Mouse (Mus musculus) large intestine, adult 2 months (tissue): ENCODE results near the gene Timp3. TPM values are rescaled to one million over a fixed set of nuclear protein-coding genes. Genes with fewer than 3 reads are reported as not detected.

Experiments used
- DNase-seq: peaks from one replicate; pipeline ENCODE4 v3.0.0-alpha.2; 2012; ENCODE audit warnings: low read depth, low spot score
- WGBS: fragments of 180-500 bp; shearing (Covaris S2); methylation state at CpG from one replicate; pipeline ENCODE4 v1.1.7; 2018; 5-methylcytosine and 5-hydroxymethylcytosine counted together
- polyA plus RNA-seq: library from polyadenylated mRNA; depleted of rRNA; stranded (reverse); fragments of >200 nt; gene quantifications from 2 replicates; pipeline ENCODE4 v1.2.3, GENCODE M21; 2012

Gene Timp3
- polyA plus RNA-seq, 1 experiment, result 12.5 TPM

DNA sequence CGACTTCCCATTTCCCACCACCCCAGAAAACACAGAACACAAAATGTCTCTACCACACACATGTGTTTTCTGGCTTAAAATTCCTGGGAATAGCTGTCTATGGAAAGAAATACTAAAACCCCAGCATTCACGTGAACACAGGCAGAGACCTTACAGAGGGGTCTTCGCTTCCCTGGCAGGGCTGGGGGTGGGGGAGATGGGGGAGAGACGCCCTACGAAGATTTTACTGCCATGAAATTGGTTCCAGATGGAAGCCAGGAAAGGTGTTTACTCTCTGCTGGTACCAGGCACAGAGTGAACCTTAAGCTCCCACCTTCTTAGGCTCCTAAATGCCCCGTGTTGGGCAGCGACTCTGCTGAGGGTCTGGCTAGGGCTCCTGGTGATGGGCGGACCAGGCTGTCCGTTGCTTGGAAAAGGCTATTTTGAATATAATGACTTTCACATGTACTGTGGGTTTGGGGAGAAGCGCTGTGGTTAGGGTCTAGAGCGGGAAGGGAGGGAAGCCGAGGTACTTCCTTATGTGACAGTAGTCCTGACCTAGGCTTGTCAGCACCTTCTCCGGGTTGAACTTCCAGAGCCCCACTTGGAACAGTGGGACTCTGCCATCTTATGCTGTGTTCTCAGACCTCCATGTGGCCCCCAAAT lies 4.6 kb upstream of the Timp3 start:
- 67% methylated on average over 13 of the region's 13 CpGs for WGBS
- DNase-seq, result no peak

DNA sequence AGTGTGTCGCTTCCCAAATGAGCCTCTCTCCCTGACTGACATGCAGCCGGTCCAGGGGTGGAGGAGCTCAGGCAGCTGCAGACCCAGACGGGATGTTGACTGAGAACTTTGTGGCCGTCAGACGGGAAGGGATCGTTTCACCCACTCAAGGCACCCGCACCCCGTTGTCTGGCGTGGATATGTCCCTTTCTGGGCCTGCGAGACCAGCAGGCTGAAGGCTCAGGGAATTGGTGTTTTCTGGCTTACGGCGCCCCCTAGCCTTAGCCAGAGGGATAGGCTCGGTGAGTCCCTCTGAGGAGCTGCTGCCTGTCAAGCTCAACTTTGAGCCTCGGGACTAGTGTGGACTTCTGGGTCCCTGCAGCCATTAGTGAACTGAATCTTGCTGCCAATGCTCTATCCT lies 4.1 kb upstream of the Timp3 start:
- 13% methylated on average over 14 of the region's 14 CpGs for WGBS
- no peak for DNase-seq

DNA sequence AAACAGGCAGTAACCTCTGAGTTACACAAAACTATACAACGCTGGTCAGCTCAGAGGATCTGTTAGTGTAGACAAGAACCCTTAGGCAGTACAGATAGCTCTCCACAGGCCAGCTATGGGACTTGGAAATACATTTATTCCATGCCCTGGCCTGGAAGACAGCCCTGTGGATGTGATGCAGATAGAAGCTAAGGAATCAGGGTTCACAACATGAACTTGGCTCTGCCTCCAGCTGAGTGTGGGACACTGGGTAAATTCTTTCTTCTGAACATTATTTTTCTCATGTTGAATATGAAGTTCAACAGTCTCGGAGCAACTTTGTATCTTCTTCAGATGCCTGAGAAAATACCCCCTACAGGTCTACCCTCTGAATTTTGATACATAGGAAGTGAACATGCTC lies 2.9 kb upstream of the Timp3 start:
- 90% methylated on average over 2 of the region's 2 CpGs for WGBS
- DNase-seq, result no peak

DNA sequence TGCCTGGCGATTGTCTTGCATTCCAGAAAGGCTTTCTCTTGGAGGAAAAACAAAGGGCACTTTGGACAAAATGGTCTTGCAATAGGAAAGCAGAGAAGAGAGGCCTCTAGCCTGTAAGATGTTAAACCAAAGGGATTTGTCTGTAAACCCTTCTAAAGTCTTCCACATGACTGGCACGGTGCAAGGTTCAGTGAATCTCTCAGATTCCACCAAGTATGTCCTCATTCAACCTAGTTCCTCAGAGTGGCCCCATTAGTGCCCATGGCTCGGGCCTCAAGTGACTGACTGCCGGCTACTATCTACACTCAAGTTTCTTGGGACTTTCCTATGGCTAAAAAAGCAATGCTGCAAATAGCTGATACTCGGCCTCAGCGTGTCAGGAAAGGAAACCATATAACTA lies 1.8 kb upstream of the Timp3 start:
- WGBS, result 83% methylated on average over 6 of the region's 6 CpGs
- no peak for DNase-seq

DNA sequence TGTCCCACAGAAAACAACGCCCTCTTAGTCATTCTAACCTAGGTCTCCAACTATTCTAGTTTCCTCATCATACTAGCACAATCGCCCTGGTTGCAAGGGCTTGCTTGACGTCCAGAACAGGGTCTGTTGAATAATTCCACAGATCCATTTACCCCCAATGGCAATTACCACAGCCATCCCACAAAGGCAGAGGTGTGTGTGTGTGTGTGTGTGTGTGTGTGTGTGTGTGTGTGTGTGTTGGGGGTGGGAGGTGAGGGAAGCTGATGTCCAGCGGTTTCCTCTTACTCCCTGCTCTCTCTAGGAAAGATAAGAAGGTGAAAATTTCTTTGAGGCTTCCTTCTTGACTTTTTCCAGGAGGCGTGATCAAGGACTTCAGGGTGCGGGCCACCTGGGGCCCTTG lies 377 bp upstream of the Timp3 start:
- 42% methylated on average over 6 of the region's 6 CpGs for WGBS
- DNase-seq, result no peak

DNA sequence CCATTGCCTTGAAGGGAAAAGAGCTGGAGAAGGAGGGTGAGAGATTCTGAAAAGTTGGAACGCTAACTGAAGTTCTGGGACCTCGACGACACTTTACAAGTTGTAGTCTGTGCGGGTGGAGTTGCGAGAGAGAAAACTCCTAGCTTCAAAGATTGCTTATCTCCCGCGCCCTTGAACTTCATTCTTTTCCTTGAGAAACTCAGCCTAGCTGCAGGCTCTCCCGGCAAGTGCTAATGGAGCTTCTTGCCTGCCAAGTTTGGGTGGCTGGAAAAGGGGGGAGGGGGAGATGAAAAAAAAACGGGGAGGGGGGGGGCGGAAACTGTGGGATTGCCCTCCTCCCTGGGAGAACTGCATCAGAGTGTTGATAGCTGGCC lies 932 bp downstream of the Timp3 start:
- WGBS, result 2% methylated on average over 10 of the region's 10 CpGs
- DNase-seq, result no peak

DNA sequence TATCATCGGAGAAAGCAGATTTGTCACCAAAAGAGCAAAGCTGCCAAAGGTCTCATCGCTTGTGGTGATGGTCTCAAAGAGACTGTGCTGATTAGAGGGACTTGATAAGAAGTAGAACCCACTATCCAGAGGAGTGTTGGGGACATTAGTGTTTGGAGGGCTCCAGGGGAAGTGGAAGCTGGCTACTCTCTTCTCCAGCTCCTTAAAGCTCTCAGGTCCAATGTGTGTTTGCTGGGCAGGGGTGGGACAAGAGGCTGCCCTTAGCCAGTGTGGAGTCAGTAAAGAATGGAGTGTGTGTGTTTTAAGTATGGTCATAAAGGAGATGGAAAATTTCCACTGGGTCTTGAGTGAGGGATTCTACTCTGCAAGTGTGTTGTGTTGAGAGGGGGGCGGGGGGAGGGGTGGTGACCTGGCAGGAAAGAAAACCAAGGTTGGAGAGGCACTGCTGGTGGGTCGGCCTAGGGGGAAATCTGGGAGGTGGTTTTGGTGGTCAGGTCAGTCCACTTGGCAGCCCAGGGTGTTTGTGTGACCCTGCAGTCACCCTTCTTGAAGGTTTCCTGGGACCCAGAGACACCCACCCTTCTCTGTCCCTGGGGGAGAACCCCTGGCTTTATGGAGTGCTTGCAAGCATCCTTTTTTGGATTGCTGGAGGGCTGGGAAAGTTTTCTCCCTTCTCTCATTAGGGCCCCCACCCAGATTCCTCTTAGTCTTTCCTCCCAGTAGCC lies 1.6 kb downstream of the Timp3 start:
- no peak for DNase-seq
- WGBS, result 45% methylated on average over 4 of the region's 4 CpGs

DNA sequence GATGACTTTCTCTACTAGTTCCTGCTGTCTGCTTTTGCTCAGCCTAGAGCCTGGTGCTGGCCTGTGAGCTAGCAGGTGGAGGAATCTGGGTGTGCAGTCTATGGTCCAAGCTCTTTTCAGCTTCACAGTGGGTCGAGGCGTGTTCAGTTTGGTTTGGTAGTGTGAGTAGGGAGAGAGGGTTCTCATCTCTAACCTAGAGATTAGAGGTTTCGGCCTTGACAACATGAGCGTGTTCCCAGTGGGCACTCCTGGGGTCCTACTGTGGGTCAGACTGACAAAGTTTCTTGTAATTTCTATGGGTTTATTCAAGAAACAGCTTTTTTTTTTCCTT lies 2.1 kb downstream of the Timp3 start:
- DNase-seq, result no peak
- WGBS, result 39% methylated on average over 4 of the region's 4 CpGs

DNA sequence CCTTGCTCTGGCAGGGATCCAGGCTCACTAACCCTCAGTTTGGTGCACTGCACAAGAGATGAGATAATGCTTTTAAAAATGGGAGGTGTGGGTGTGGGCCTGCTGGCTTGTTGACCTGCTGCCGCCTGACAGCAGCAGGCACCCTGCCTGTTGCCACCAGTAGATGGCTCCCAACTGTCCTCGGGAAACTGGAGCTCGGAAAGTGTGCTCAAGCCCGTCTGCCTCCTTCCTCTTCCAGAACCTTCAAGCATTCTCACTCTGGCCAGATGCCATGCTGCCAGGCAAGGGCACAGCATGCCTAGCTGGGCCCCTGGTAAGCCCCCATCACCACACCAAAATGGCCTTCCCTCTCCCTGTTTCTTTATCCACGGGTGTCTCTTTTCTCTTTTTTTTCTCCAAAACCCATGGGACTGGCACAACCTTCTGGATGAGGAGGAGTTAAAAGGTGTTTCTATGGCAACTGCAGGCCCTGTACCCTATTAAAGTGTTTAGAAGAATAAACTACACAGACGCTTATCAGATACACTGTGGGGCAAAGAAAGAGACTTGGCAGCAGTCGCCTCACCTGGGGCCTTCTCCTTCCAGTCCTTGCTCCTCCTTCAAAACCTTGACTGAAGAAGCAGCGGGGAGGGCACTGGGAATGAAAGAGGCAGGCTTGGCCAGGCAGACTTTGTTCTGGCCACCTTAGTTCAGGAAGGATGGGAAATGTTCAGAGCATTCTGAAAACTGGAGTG lies 2.8 kb downstream of the Timp3 start:
- no peak for DNase-seq
- 10% methylated on average over 8 of the region's 8 CpGs for WGBS

DNA sequence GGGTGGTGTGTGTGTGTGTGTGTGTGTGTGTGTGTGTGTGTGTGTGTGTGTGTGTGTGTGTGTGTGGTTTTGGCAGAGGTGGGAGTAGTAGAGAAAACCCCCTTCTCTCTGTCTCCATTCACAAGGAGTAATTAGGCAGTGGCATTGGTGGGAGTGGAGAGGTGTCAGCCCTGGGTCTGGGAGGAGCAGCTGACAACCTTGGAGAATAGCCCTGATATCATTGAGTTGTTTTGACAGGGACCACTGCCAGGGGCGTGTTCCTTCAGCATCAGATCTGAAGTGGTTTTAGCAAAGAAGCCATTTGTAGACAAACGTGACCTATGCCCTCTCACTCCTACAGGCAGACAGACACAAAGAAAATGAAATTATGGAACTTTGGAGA lies 3.3 kb downstream of the Timp3 start:
- DNase-seq, result no peak

DNA sequence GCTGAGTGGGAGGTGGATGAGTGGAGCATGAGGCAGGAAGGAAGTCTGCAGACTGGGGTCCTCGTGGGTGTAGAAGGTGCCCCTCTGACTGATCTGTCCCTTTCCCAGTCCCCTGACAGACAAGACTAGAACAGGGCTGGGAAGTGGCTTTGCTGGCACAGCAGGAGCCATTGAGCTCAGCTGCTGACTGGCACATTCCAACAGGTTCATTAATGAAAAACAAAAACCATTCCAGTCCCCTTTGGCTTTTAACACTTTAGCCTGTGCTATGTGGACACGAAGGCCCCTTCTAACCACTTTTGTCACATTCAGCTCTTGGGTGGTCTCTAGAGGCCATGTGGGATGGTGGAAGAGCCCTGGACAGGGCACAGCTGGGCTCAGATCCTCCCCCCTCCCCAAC lies 4.4 kb downstream of the Timp3 start:
- no peak for DNase-seq
- WGBS, result 58% methylated on average over 2 of the region's 2 CpGs

More for the DNA sequence above, 3.3 kb downstream of the Timp3 start:
- WGBS, result 25% methylated on average over 2 of the region's 2 CpGs

DNA sequence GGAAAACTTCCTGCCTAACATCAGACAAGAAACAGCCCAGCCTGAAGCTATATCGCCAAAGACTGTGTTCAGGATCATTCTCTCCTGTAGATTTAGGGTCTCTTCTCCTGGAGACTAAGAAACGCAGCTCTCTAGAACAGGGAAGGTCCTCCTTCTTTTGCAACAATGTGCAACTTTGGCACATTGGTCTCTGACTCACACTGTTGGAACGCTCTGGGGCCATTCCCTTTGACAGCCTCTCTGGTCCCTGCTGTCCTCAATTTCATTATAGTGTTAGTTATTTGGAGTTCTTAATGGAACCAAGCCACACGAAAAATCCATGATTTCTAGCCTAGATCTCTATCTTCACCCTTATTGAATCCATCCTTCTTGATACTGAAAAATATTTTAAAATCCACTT lies 7.1 kb downstream of the Timp3 start:
- no peak for DNase-seq
- 79% methylated on average over 4 of the region's 4 CpGs for WGBS

DNA sequence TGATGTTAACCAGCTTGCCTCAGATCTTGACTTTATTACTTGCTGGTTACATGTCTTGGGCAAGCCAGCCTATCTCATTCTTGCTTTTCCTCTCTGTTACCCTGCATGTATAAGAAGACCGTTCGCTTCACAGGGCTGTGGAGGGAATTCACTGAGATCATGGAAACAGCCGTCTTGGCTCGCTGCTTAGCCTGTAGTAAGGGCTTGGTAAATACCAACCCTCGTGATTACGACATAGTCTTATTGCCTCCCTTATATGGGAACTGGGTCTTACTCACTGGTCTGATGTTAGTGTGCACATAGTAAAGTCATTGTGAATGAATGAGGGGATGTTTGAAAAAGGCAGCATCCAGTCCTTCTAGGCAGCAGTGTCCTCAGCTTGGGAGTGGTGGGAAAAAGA lies 10.4 kb downstream of the Timp3 start:
- 4% methylated on average over 6 of the region's 6 CpGs for WGBS
- DNase-seq, result no peak

DNA sequence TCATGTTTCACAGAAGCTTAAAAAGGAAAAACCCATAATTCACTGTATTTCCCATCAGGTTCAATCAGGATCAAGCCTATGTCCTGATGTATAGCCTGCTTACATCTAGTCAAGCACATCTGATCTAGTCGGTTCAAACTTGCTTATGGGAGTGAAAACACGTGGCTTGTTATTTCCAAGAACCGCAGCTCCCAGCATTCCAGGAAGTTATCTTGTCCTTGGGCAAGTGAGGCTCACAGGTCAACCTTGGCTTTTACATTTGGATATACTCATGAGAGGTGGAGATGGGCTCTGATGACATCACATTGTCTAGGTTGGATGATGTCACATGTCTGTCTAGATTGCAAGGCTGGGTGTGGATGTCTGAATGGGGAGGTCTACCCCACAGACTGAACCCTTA lies 12.8 kb downstream of the Timp3 start:
- DNase-seq, result no peak
- 78% methylated on average over 3 of the region's 3 CpGs for WGBS

DNA sequence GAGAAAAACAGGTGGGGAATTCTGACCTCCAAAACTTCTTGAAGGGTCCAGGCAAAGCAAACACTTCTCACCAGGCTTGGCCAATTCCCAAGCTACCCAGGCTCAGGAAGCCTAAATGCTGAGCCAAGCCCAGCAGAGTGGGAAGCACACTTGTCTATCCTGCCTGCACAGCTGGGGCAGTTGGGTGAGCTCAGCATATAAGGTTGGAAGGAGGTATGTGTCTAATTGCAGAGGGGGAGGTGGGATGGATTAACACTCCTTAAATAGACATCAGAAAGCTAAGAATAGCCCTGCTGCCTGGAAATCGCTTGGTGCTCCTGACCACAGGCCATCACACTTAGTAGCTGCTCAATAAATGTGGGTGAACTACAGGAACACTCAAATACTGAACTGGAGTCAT lies 13.3 kb downstream of the Timp3 start:
- WGBS, result 80% methylated on average over 1 of the region's 1 CpGs

DNA sequence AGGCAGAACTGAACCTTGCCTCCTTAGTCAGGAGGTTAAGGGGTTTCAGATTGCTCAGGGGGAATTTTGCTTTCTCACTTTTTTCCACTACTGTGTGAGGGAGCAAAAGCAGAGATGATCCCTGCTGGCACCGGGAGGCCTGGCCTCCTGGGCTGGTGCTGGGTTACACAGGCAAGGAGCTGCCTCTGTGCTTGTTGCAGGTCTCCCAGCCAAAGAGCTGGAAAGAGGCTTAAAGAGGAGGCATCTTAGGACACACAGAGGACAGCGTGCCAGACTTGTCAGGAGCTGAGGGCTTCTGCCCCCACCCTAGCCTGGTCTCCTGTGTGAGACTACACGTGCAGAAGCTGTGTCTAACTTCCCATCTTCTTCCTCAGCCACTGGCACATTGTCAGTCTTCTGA lies 15.3 kb downstream of the Timp3 start:
- WGBS, result 70% methylated on average over 3 of the region's 3 CpGs
- DNase-seq, result no peak

More for the DNA sequence above, 13.3 kb downstream of the Timp3 start:
- DNase-seq, result no peak

DNA sequence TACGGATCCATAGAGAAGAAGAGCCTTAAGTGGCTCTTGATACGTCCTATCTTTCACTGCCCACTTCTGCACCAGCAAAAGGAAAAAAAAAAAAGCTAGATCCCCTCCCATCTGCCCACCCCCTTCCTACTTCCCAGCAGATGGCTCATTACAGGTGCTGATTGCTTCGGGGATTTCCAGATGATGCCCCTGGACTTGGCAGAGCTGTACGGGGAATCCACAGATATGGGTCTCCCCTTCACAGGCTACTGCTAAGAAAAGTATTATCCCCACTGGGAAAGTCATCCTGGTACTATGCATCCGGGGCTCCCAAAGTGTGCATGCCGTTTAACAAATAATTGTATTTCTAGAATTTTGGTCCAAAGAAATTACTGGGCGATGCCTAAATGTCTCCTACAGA lies 17.5 kb downstream of the Timp3 start:
- WGBS, result 78% methylated on average over 7 of the region's 7 CpGs
- no peak for DNase-seq

DNA sequence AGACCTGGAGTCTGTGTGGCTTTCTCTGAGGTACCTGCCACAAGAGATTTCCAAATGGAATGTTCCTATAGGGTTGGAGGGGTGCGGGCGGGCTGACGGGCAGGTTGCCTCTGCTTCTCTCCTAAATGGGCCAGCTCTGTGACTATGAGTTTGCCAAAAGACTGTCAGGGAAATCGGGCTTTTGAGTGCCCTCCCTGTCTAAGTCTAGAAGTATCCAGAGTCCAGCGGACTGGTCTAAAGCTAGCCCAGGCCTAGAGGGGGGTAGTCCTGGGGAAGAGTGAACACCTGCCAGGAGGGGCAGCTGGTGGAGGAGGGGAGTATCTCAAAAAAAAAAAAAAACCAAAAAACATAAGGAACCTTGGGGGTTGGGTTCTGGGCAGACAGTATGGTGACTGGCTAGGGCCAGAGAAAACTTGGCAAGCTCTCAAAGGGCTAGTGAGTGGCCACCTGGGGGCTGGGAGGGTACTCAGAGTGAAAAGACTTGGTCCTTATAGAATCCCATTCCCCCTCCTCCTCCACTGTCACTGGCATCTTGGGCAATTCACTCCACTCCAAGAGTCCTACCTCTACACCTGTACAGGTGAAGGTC lies 18.5 kb downstream of the Timp3 start:
- DNase-seq, result no peak
- WGBS, result 94% methylated on average over 5 of the region's 5 CpGs

DNA sequence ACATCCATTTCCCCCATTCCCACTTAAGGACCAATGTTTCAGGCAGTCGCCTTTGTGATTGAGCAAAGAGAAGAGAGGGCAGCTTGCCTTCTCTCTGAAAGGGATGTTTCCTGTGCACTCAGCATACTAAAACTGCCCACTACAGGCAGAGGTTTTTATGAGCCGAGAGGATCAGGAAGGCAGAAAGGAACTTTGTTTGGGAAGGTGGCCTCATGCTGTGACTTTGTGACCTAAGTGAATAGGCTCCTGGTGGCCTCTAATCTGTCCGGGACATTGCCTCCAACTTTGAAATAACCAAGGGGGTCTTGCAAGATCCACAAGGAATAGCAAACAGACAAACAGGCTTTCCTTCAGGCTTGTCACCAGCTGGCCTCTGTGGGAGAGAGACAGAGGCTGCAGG lies 19.4 kb downstream of the Timp3 start:
- WGBS, result 64% methylated on average over 3 of the region's 3 CpGs
- no peak for DNase-seq

DNA sequence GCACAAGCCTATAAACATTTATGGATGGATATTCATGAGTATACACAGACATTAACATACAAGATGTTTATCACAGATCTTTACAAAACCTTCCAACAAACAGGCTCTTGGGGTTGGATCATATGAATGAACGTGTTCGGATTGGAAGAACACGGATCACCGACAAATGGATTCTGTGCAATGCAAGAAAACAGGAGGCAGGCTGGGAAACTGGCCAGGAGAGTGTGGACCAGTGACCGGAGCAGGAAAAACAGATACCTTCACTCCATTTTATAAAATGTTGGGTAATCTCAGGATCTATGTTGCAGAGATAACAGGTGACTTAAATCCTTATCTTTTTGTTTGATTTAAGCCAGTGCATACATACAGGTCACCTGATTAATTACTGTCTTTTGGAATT lies 20.0 kb downstream of the Timp3 start:
- 81% methylated on average over 5 of the region's 5 CpGs for WGBS
- DNase-seq, result no peak

DNA sequence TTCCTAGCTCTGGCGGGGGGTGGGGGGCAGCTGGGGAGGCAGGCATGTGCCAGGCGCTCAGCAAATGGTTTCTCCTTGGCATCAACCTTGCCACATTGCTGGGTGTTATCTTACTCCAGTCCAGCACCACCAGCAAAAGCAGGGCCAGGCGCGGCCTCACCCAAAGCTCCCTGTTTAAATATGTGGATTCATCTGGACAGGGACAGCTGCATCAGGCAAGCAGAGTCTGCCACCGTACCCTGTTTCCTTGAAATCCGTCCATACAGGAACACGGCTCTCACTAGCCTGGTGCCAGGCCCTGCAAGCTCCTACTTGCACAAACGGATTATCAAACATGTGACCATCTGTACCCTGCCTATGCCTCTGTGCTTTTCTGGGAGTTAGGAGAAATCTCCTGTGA lies 21.0 kb downstream of the Timp3 start:
- no peak for DNase-seq
- 89% methylated on average over 8 of the region's 8 CpGs for WGBS
